Mouse (Mus musculus) E14TG2a.4 (cell line): ENCODE data around the gene Lce1a1.

Experiments used
- CTCF ChIP-seq: conservative IDR thresholded peaks from 2 replicates; pipeline ENCODE4 v1.5.1; 2014; ENCODE audit warnings: low read length
- POU5F1 ChIP-seq: IDR thresholded peaks from 2 replicates; pipeline ENCODE4 v1.6.1; 2014; ENCODE audit warnings: low read length, borderline replicate concordance

GRCm38 (mm10) chr3:92678947-92679346 lies 30.8 kb upstream of the Lce1a1 start, which contains the start of gene Lce1c:
- TF ChIP-seq CTCF (no peak), POU5F1 (no peak)
